Mouse (Mus musculus): Measurements from ENCODE around the gene Zfp64. TPM values are rescaled to one million over a fixed set of nuclear protein-coding genes. Genes with fewer than 3 reads are reported as not detected.
A peak's percentile ranks its signal among the peaks of the same experiment; 100 is the strongest.
"Not testable (repeated sequence)": the region's sequence is repeated elsewhere in the genome, so short reads cannot be mapped to it uniquely, and the experiment has no call there.

Gene Zfp64
- polyA plus RNA-seq, 1 experiment from 2014 or later: 48.3 TPM

- Histone ChIP-seq H3K36me3 (no peaks in the 10 kb centered on the region), H3K9me3 (no peaks in the 10 kb centered on the region), H3K9ac (no peak overlapping the region), H3K4me1 (peaks cover 9% of the 10 kb centered on the region; the same call in 1 of the 2 replicates), H3K27ac (no peak overlapping the region), H3K27me3 (no peaks in the 10 kb centered on the region), H3K4me3 (no peak overlapping the region), H3K4me2 (replicated peaks) (no peak overlapping the region)
- ATAC-seq (ENCODE audit: insufficient number of reproducible peaks, insufficient read depth, low FRiP score, low TSS enrichment): no peak
- 27% methylated on average over 4 of the region's 4 CpGs for WGBS
Observed at GRCm38 (mm10) chr2:168862694-168863093, 92.7 kb downstream of the Zfp64 start.

GRCm38 (mm10) chr2:168860922-168861740 lies 94.3 kb downstream of the Zfp64 start:
- Histone ChIP-seq H3K27me3 (no peaks in the 10 kb centered on the region), H3K9ac (no peak overlapping the region), H3K27ac (no peak overlapping the region), H3K4me1 (peaks cover 13% of the 10 kb centered on the region; the same call in 1 of the 2 replicates), H3K4me2 (replicated peaks) (no peak overlapping the region; the same call in 1 of the 2 replicates), H3K36me3 (no peaks in the 10 kb centered on the region), H3K9me3 (no peaks in the 10 kb centered on the region), H3K4me3 (no peak overlapping the region)
- ATAC-seq (ENCODE audit: insufficient number of reproducible peaks, insufficient read depth, low FRiP score, low TSS enrichment): no peak
- WGBS: 38% methylated on average over 24 of the region's 24 CpGs

DNA sequence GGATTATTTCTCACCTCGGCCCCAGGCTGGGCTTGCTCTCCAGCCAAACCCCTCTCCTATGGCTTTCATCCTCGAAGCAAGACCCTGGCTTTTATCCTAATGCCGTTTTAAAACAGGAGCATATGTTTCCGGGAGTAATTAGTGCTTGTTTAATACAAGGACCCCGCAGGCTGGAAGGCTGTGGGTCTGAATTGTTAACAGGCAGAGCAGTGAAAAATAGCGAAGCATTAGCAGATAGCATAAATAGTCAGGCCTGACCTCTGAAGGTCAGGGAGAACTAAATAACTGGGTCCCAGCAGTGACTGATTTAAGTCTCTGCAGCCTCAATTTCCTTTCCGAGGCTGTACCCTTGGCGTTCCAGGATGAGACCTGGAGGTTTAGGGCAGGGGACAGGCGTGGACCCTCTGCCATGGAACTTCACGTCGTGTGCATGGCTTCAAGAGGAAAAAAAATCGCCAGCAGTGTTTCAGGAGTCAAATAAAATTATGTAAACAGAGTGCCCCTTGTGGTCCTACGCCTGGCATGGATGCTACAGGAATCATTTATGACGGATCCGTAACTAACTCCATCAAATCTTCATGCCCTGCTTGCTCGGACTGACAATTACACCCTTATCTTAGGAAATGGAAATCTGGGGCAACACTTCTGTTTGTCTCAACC lies 95.2 kb downstream of the Zfp64 start:
- 0 out of 2 replicates have a peak overlapping the region, but pooled peaks have one; percentile 27 for H3K27ac ChIP-seq
- no peak overlapping the region for H3K4me2 ChIP-seq (replicated peaks)
- H3K36me3 ChIP-seq: no peaks in the 10 kb centered on the region
- H3K4me1 ChIP-seq: peaks cover 13% of the 10 kb centered on the region
- no peak overlapping the region for H3K9ac ChIP-seq
- H3K4me3 ChIP-seq: no peak overlapping the region
- no peaks in the 10 kb centered on the region for H3K27me3 ChIP-seq
- ATAC-seq (ENCODE audit: insufficient number of reproducible peaks, insufficient read depth, low FRiP score, low TSS enrichment): no peak
- WGBS: 15% methylated on average over 16 of the region's 16 CpGs
- no peaks in the 10 kb centered on the region for H3K9me3 ChIP-seq

DNA sequence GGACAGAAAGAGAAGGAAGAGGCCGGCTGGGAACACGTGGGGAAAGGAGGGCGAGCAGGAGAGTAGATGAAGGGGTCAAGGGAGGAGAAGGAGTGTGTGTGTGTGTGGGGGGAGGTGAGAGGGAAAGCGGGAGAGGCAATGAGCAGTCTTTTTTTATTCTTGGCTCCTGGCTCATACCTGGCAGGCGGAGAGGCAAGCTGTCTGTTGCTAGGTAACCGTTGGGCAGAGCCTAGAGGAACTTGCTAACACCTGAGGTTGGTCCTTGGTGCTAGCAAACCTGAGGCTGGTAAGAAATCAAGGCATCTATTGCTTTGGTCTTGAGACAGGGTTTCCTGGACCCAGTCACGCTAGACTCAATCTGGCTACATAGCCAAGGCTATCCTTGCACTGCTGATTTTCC lies 98.7 kb downstream of the Zfp64 start:
- peaks cover 17% of the 10 kb centered on the region for H3K4me1 ChIP-seq
- WGBS: 65% methylated on average over 7 of the region's 7 CpGs
- no peak overlapping the region for H3K9ac ChIP-seq
- no peak overlapping the region for H3K4me2 ChIP-seq (replicated peaks)
- ATAC-seq (ENCODE audit: insufficient number of reproducible peaks, insufficient read depth, low FRiP score, low TSS enrichment): no peak
- H3K9me3 ChIP-seq: no peaks in the 10 kb centered on the region
- H3K4me3 ChIP-seq: no peak overlapping the region
- no peak overlapping the region for H3K27ac ChIP-seq
- H3K27me3 ChIP-seq: no peaks in the 10 kb centered on the region
- H3K36me3 ChIP-seq: no peaks in the 10 kb centered on the region

DNA sequence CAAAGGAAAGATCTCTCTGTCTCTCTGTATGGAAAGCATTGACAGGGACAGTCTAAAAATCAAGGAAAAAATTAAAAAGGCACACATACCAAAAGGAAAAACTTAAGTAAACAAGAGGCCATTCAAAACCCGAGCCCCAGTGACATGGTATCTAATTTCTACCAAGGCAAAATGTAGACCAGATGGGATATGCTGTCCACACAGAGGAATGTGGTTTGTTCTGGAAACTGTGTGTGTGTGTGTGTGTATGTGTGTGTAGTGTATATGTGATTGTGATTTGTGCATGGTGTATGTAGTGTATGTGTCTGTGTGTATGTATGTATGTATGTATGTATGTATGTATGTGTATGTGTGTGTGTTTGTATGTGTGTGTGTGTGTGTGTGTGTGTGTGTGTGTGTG lies 100.6 kb downstream of the Zfp64 start:
- peak overlapping the region; percentile 54; the same call in 1 of the 2 replicates for H3K27ac ChIP-seq
- H3K9ac ChIP-seq: no peak overlapping the region
- 0 out of 2 replicates have a peak, but pooled peaks have one; percentile 60 for ATAC-seq (ENCODE audit: insufficient number of reproducible peaks, insufficient read depth, low FRiP score, low TSS enrichment)
- no peak overlapping the region for H3K4me2 ChIP-seq (replicated peaks)
- no peak overlapping the region for H3K4me3 ChIP-seq
- H3K27me3 ChIP-seq: no peaks in the 10 kb centered on the region
- H3K9me3 ChIP-seq: no peaks in the 10 kb centered on the region
- H3K36me3 ChIP-seq: no peaks in the 10 kb centered on the region
- peaks cover 10% of the 10 kb centered on the region for H3K4me1 ChIP-seq
- 9% methylated on average over 1 of the region's 1 CpGs for WGBS

DNA sequence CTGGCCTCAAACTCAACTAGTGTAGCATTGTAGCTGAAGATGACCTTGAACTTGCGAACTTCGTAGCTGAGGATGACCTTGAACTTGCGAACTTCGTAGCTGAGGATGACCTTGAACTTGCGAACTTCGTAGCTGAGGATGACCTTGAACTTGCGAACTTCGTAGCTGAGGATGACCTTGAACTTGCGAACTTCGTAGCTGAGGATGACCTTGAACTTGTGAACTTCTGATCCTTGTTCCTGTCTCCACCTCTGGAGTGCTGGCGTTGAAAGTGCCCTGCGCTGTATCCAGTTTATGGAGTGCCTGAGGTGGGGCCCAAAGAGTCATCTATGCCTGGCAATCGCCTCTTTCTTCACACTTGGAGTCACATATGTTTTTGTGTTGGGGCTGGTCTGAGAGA lies 101.5 kb downstream of the Zfp64 start:
- H3K4me3 ChIP-seq; H3K9me3 ChIP-seq; H3K9ac ChIP-seq; H3K27me3 ChIP-seq; H3K4me2 ChIP-seq (replicated peaks); ATAC-seq (ENCODE audit: insufficient number of reproducible peaks, insufficient read depth, low FRiP score, low TSS enrichment); H3K36me3 ChIP-seq; H3K4me1 ChIP-seq: not testable (repeated sequence)
- WGBS: 86% methylated on average over 13 of the region's 13 CpGs
- peak overlapping the region; percentile 67; the same call in 1 of the 2 replicates for H3K27ac ChIP-seq

DNA sequence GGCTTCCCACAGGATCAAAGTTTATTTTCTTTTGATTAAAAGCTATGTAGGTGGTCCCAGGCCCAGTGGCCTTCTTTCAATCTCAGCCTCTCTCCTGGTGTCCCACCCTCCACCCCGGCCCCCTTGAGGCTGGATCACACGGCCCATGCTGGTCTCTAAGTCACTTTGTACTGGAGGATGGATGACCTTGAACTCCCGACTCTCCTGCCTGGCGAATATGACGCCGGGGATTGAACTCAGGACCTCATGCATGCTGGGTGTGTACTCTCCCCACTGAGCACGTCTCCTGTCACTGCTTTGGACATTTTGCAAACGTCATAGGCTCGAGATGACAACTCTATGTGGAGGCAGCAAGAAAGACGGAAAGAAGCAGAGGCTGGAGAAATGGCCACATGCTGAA lies 103.8 kb downstream of the Zfp64 start:
- no peak overlapping the region for H3K4me2 ChIP-seq (replicated peaks)
- H3K27ac ChIP-seq: no peak overlapping the region
- H3K27me3 ChIP-seq: no peaks in the 10 kb centered on the region
- no peaks in the 10 kb centered on the region for H3K36me3 ChIP-seq
- WGBS: 49% methylated on average over 10 of the region's 10 CpGs
- H3K9ac ChIP-seq: no peak overlapping the region
- no peaks in the 10 kb centered on the region for H3K9me3 ChIP-seq
- peaks cover 4% of the 10 kb centered on the region for H3K4me1 ChIP-seq
- ATAC-seq (ENCODE audit: insufficient number of reproducible peaks, insufficient read depth, low FRiP score, low TSS enrichment): no peak
- H3K4me3 ChIP-seq: no peak overlapping the region

- Histone ChIP-seq H3K9ac (no peak overlapping the region), H3K36me3 (no peaks in the 10 kb centered on the region), H3K9me3 (no peaks in the 10 kb centered on the region), H3K27me3 (no peaks in the 10 kb centered on the region), H3K4me1 (no peaks in the 10 kb centered on the region), H3K27ac (no peak overlapping the region), H3K4me3 (no peak overlapping the region), H3K4me2 (replicated peaks) (no peak overlapping the region)
- WGBS: 94% methylated on average over 3 of the region's 3 CpGs
- ATAC-seq (ENCODE audit: insufficient number of reproducible peaks, insufficient read depth, low FRiP score, low TSS enrichment): no peak
Observed at GRCm38 (mm10) chr2:168848553-168848952, 106.8 kb downstream of the Zfp64 start.

DNA sequence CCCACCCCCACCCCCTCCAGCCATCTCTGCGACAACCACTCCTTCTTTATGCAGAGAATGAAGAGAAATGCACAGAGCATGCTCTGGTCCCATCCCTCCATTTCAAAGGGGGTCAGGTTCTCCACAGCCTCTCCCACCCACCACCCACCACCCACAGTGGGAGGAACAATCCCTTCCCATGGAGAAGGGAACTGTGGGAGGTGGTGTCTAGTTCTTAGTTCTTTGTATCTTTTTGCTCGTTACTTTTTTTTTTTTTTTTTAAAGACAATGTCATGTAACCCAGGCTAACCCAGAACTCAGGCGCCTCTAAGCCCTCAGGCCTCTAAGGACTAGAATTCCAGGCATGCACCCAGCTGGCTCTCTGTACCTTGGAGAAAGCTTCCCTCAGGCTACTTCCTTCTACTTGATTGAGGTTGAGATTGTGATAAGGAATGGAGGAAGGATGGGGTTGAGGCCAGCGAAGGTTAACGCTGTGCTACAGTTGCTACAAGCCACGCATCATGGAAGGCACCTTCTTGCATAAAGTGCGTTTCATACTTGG lies 109.1 kb downstream of the Zfp64 start:
- Histone ChIP-seq H3K36me3 (no peaks in the 10 kb centered on the region), H3K4me1 (peaks cover 10% of the 10 kb centered on the region), H3K4me2 (replicated peaks) (no peak overlapping the region), H3K27me3 (peaks cover 12% of the 10 kb centered on the region), H3K9ac (no peak overlapping the region), H3K9me3 (no peaks in the 10 kb centered on the region), H3K4me3 (no peak overlapping the region), H3K27ac (no peak overlapping the region)
- no peak for ATAC-seq (ENCODE audit: insufficient number of reproducible peaks, insufficient read depth, low FRiP score, low TSS enrichment)
- WGBS: 73% methylated on average over 7 of the region's 7 CpGs

Other genes starting within 250 kb of the Zfp64 start
- 24.5 and 28.8 TPM in 2 replicates for gene Atp9a, start 213.2 kb downstream of the Zfp64 start, polyA plus RNA-seq (2016; fragmentation: Nextera tagmentation; extraction: Ambion mirVana)
- 2.9 and 3.2 TPM in 2 replicates for gene Sall4, start 187.6 kb downstream of the Zfp64 start, polyA plus RNA-seq (2016; fragmentation: Nextera tagmentation; extraction: Ambion mirVana)